Mouse (Mus musculus): ENCODE measurements at regions not wholly inside any gene's neighbourhood (a gene's known extent, or its start where the extent isn't known, plus 50 kb on each side); places are given as distances from the start of the nearest gene placed in this dataset.

- H3ac ChIP-seq (ENCODE audit: control insufficient read depth, insufficient read length, low read depth): no peak overlapping the region
- no peaks in the 10 kb centered on the region for H3K27me3 ChIP-seq (ENCODE audit: control insufficient read depth, insufficient read depth, insufficient read length)
- no peaks in the 10 kb centered on the region for H3K79me2 ChIP-seq (ENCODE audit: control insufficient read depth, insufficient read depth)
- H3K79me3 ChIP-seq (ENCODE audit: low read depth): no peaks in the 10 kb centered on the region
- H3K36me3 ChIP-seq (ENCODE audit: control insufficient read depth, insufficient read depth): no peaks in the 10 kb centered on the region
- no peak overlapping the region for H3K4me3 ChIP-seq (ENCODE audit: insufficient read depth, poor library complexity, severe bottlenecking)
- TF ChIP-seq CTCF (IDR thresholded peaks at IDR 0.05; ENCODE audit: control insufficient read depth, insufficient read depth, insufficient read length) (no peak), CEBPB (IDR thresholded peaks at IDR 0.05; ENCODE audit: low read depth) (no peak), MYOD1 (IDR thresholded peaks at IDR 0.05; ENCODE audit: control insufficient read depth, insufficient read length, low read depth) (no peak)
Observed at GRCm38 (mm10) chr8:36010446-36011217, 245.0 kb downstream of the Gm19410 start.

- no peaks in the 10 kb centered on the region for H3K27me3 ChIP-seq (ENCODE audit: control insufficient read depth, insufficient read depth, insufficient read length)
- no peaks in the 10 kb centered on the region for H3K79me2 ChIP-seq (ENCODE audit: control insufficient read depth, insufficient read depth)
- H3K4me3 ChIP-seq (ENCODE audit: insufficient read depth, poor library complexity, severe bottlenecking): no peak overlapping the region
- no peaks in the 10 kb centered on the region for H3K36me3 ChIP-seq (ENCODE audit: control insufficient read depth, insufficient read depth)
- H3ac ChIP-seq (ENCODE audit: control insufficient read depth, insufficient read length, low read depth): no peak overlapping the region
- TF ChIP-seq CEBPB (IDR thresholded peaks at IDR 0.05; ENCODE audit: low read depth): no peak
- no peak for TF ChIP-seq USF1 (IDR thresholded peaks at IDR 0.05; ENCODE audit: low read depth)
- no peak for TF ChIP-seq MYOD1 (IDR thresholded peaks at IDR 0.05; ENCODE audit: control insufficient read depth, insufficient read length, low read depth)
- no peak for TF ChIP-seq CTCF (IDR thresholded peaks at IDR 0.05; ENCODE audit: control insufficient read depth, insufficient read depth, insufficient read length)
- no peak for TF ChIP-seq FOSL1 (IDR thresholded peaks at IDR 0.05; ENCODE audit: insufficient read depth, low read length, poor library complexity, severe bottlenecking)
- no peak for TF ChIP-seq MYOG (IDR thresholded peaks at IDR 0.05; ENCODE audit: control insufficient read depth, extremely low read depth, insufficient read length)
- no peak for TF ChIP-seq MAX (IDR thresholded peaks at IDR 0.05)
- no peaks in the 10 kb centered on the region for H3K79me3 ChIP-seq (ENCODE audit: low read depth)
Observed at GRCm38 (mm10) chr8:36014862-36015261, 249.3 kb downstream of the Gm19410 start.

GRCm38 (mm10) chr8:36016321-36017114 lies 250.9 kb downstream of the Gm19410 start:
- H3ac ChIP-seq (ENCODE audit: control insufficient read depth, insufficient read length, low read depth): no peak overlapping the region
- H3K27me3 ChIP-seq (ENCODE audit: control insufficient read depth, insufficient read depth, insufficient read length): no peaks in the 10 kb centered on the region
- H3K4me3 ChIP-seq (ENCODE audit: insufficient read depth, poor library complexity, severe bottlenecking): no peak overlapping the region
- no peaks in the 10 kb centered on the region for H3K79me2 ChIP-seq (ENCODE audit: control insufficient read depth, insufficient read depth)
- TF ChIP-seq MAX (IDR thresholded peaks at IDR 0.05) (no peak), MYOG (IDR thresholded peaks at IDR 0.05; ENCODE audit: control insufficient read depth, extremely low read depth, insufficient read length) (no peak), MYOD1 (IDR thresholded peaks at IDR 0.05; ENCODE audit: control insufficient read depth, insufficient read length, low read depth) (no peak), USF1 (IDR thresholded peaks at IDR 0.05; ENCODE audit: low read depth) (no peak), CTCF (IDR thresholded peaks at IDR 0.05; ENCODE audit: control insufficient read depth, insufficient read depth, insufficient read length) (no peak), FOSL1 (IDR thresholded peaks at IDR 0.05; ENCODE audit: insufficient read depth, low read length, poor library complexity, severe bottlenecking) (no peak), CEBPB (IDR thresholded peaks at IDR 0.05; ENCODE audit: low read depth) (no peak)
- H3K36me3 ChIP-seq (ENCODE audit: control insufficient read depth, insufficient read depth): no peaks in the 10 kb centered on the region
- no peaks in the 10 kb centered on the region for H3K79me3 ChIP-seq (ENCODE audit: low read depth)

GRCm38 (mm10) chr8:36018993-36019753 lies 253.6 kb downstream of the Gm19410 start:
- Histone ChIP-seq H3ac (ENCODE audit: control insufficient read depth, insufficient read length, low read depth) (no peak overlapping the region), H3K4me3 (ENCODE audit: insufficient read depth, poor library complexity, severe bottlenecking) (no peak overlapping the region), H3K36me3 (ENCODE audit: control insufficient read depth, insufficient read depth) (no peaks in the 10 kb centered on the region), H3K79me2 (ENCODE audit: control insufficient read depth, insufficient read depth) (no peaks in the 10 kb centered on the region), H3K27me3 (ENCODE audit: control insufficient read depth, insufficient read depth, insufficient read length) (no peaks in the 10 kb centered on the region), H3K79me3 (ENCODE audit: low read depth) (no peaks in the 10 kb centered on the region)
- TF ChIP-seq USF1 (IDR thresholded peaks at IDR 0.05; ENCODE audit: low read depth): no peak
- TF ChIP-seq MYOG (IDR thresholded peaks at IDR 0.05; ENCODE audit: control insufficient read depth, extremely low read depth, insufficient read length): no peak
- TF ChIP-seq CTCF (IDR thresholded peaks at IDR 0.05; ENCODE audit: control insufficient read depth, insufficient read depth, insufficient read length): no peak
- TF ChIP-seq FOSL1 (IDR thresholded peaks at IDR 0.05; ENCODE audit: insufficient read depth, low read length, poor library complexity, severe bottlenecking): no peak
- no peak for TF ChIP-seq MAX (IDR thresholded peaks at IDR 0.05)
- TF ChIP-seq MYOD1 (IDR thresholded peaks at IDR 0.05; ENCODE audit: control insufficient read depth, insufficient read length, low read depth): no peak
- no peak for TF ChIP-seq CEBPB (IDR thresholded peaks at IDR 0.05; ENCODE audit: low read depth)

GRCm38 (mm10) chr8:36019895-36020294 lies 254.3 kb downstream of the Gm19410 start:
- Histone ChIP-seq H3ac (ENCODE audit: control insufficient read depth, insufficient read length, low read depth) (no peak overlapping the region), H3K36me3 (ENCODE audit: control insufficient read depth, insufficient read depth) (no peaks in the 10 kb centered on the region), H3K27me3 (ENCODE audit: control insufficient read depth, insufficient read depth, insufficient read length) (no peaks in the 10 kb centered on the region), H3K79me2 (ENCODE audit: control insufficient read depth, insufficient read depth) (no peaks in the 10 kb centered on the region), H3K79me3 (ENCODE audit: low read depth) (no peaks in the 10 kb centered on the region), H3K4me3 (ENCODE audit: insufficient read depth, poor library complexity, severe bottlenecking) (no peak overlapping the region)
- TF ChIP-seq FOSL1 (IDR thresholded peaks at IDR 0.05; ENCODE audit: insufficient read depth, low read length, poor library complexity, severe bottlenecking): no peak
- no peak for TF ChIP-seq CEBPB (IDR thresholded peaks at IDR 0.05; ENCODE audit: low read depth)
- TF ChIP-seq CTCF (IDR thresholded peaks at IDR 0.05; ENCODE audit: control insufficient read depth, insufficient read depth, insufficient read length): no peak
- no peak for TF ChIP-seq MYOG (IDR thresholded peaks at IDR 0.05; ENCODE audit: control insufficient read depth, extremely low read depth, insufficient read length)
- TF ChIP-seq MYOD1 (IDR thresholded peaks at IDR 0.05; ENCODE audit: control insufficient read depth, insufficient read length, low read depth): no peak
- no peak for TF ChIP-seq USF1 (IDR thresholded peaks at IDR 0.05; ENCODE audit: low read depth)
- no peak for TF ChIP-seq MAX (IDR thresholded peaks at IDR 0.05)
